Mouse (Mus musculus) kidney, adult 2 months (tissue): ENCODE measurements around the gene Ubac1.

Experiments used
- CTCF ChIP-seq: fragments of 200-500 bp; conservative IDR thresholded peaks from 2 replicates; pipeline ENCODE4 v1.5.1; 2011; ENCODE audit warnings: low read depth, mild to moderate bottlenecking, control low read depth, low read length, moderate library complexity, mixed read lengths; ENCODE audit not compliant: insufficient read depth, insufficient read length
- POLR2A ChIP-seq: fragments of 200-500 bp; IDR thresholded peaks from one replicate; pipeline ENCODE4 v1.6.1; 2011; ENCODE audit warnings: low read depth, low read length, control low read depth

GRCm38 (mm10) chr2:26041163-26041810, 19.7 kb upstream of the Ubac1 start:
- TF ChIP-seq POLR2A (no peak), CTCF (no peak)
